ENCODE assay signal across 8 mouse cellular contexts in the genomic region with DNA sequence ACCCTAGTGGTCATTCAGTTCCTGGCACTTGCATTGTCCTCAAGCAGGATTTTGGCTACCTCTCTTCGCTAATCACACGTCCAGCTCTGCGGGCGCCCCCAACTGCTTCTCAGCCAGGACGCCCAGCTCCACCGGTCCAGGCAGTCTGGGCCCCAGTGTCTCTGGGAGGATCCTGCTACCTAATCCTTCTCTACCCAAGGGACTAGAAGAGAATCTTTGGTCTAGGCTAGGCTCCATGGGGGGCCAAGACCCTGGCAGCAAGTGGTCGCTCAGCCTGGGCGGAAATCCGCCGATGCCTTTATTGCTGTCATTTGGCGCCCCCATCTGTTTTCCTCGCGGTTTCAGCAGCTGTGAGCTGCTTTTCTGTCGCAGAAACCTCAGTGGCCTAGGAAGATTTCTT. TPM values are rescaled to one million over a fixed set of nuclear protein-coding genes. Genes with fewer than 3 reads are reported as not detected.
DNase-seq lines count a peak whose midpoint lies in the region; ATAC-seq and TF ChIP-seq lines count a peak whose summit lies in the region.

No protein-coding gene starts in this region.

- H3K4me1 ChIP-seq in kidney, embryonic 14.5 days (ENCODE audit: control insufficient read depth, insufficient read depth, low read length): peaks cover 10% of the 10 kb centered on the region; the same call in 1 of the 2 replicates
- no peaks in the 10 kb centered on the region for H3K4me1 ChIP-seq in embryonic fibroblast, embryonic 13.5 days (ENCODE audit: control insufficient read depth, insufficient read depth, low read length)
- no peaks in the 10 kb centered on the region; the same call in 1 of the 2 replicates for H3K4me1 ChIP-seq in intestine, embryonic 14.5 days (replicated peaks; ENCODE audit: control insufficient read depth, insufficient read depth, low read length)
- peaks cover 3% of the 10 kb centered on the region; the same call in 1 of the 2 replicates for H3K4me1 ChIP-seq in midbrain, embryonic 11.5 days (ENCODE audit: control insufficient read depth, insufficient read depth, low read length)

- H3K4me2 ChIP-seq in kidney, embryonic 14.5 days (replicated peaks; ENCODE audit: low read depth, low read length): peak overlapping the region; percentile 34
- H3K4me2 ChIP-seq in intestine, embryonic 14.5 days (ENCODE audit: low read length): peak overlapping the region; percentile 39
- peak overlapping the region; percentile 21; the same call in 1 of the 2 replicates for H3K4me2 ChIP-seq in midbrain, embryonic 11.5 days

- no peak for DNase-seq in kidney, adult 8-10 months
- DNase-seq in ES-CJ7 (ENCODE audit: low read depth, low spot score): peak; percentile 62
- peak; percentile 87 for DNase-seq in intestine, embryonic 14.5 days (ENCODE audit: low spot score)
- peak; percentile 97 for DNase-seq in midbrain, embryonic 11.5 days (ENCODE audit: low spot score, missing footprints)
- no peak for DNase-seq in spleen, adult 12 weeks (ENCODE audit: low spot score)
- no peak for DNase-seq in spleen, adult 18-20 months

- H3K27me3 ChIP-seq in kidney, embryonic 14.5 days (ENCODE audit: control insufficient read depth, insufficient read depth, low read length): peaks cover 88% of the 10 kb centered on the region
- peaks cover 100% of the 10 kb centered on the region for H3K27me3 ChIP-seq in intestine, embryonic 14.5 days (replicated peaks; ENCODE audit: control insufficient read depth, insufficient read depth, low read length)
- peaks cover 96% of the 10 kb centered on the region for H3K27me3 ChIP-seq in midbrain, embryonic 11.5 days (ENCODE audit: control insufficient read depth, insufficient read depth, low read length)

- H3K27ac ChIP-seq in kidney, embryonic 14.5 days (ENCODE audit: low read depth, low read length): no peak overlapping the region
- no peak overlapping the region for H3K27ac ChIP-seq in embryonic fibroblast, embryonic 13.5 days (ENCODE audit: insufficient read depth, low read length)
- no peak overlapping the region for H3K27ac ChIP-seq in intestine, embryonic 14.5 days (ENCODE audit: low read depth)
- no peak overlapping the region for H3K27ac ChIP-seq in midbrain, embryonic 11.5 days (ENCODE audit: low read depth, low read length)

- no peaks in the 10 kb centered on the region for H3K36me3 ChIP-seq in kidney, embryonic 14.5 days (ENCODE audit: control insufficient read depth, insufficient read depth, low read length)
- H3K36me3 ChIP-seq in intestine, embryonic 14.5 days (ENCODE audit: control insufficient read depth, insufficient read depth, low read length): no peaks in the 10 kb centered on the region
- H3K36me3 ChIP-seq in midbrain, embryonic 11.5 days (ENCODE audit: control insufficient read depth, insufficient read depth, low read length): no peaks in the 10 kb centered on the region

- H3K4me3 ChIP-seq in kidney, embryonic 14.5 days (ENCODE audit: low read length): no peak overlapping the region; the same call in 1 of the 2 replicates
- H3K4me3 ChIP-seq in embryonic fibroblast, embryonic 13.5 days (ENCODE audit: insufficient read depth, low read length): no peak overlapping the region
- peak overlapping the region; percentile 21 for H3K4me3 ChIP-seq in intestine, embryonic 14.5 days (ENCODE audit: low read depth, low read length)
- no peak overlapping the region for H3K4me3 ChIP-seq in midbrain, embryonic 11.5 days (ENCODE audit: low read depth, low read length)

- 0 out of 2 replicates have a peak, but pooled peaks have one; percentile 13 for TF ChIP-seq CTCF in embryonic fibroblast, embryonic 13.5 days (IDR thresholded peaks at IDR 0.05; ENCODE audit: borderline replicate concordance, insufficient read depth, low read length)

- H3K9me3 ChIP-seq in kidney, embryonic 14.5 days (ENCODE audit: control insufficient read depth, low read length): no peaks in the 10 kb centered on the region
- no peaks in the 10 kb centered on the region for H3K9me3 ChIP-seq in intestine, embryonic 14.5 days (ENCODE audit: control insufficient read depth, low read length)
- no peaks in the 10 kb centered on the region for H3K9me3 ChIP-seq in midbrain, embryonic 11.5 days (ENCODE audit: control insufficient read depth, low read length)

- peak; percentile 60 for ATAC-seq in kidney, embryonic 14.5 days (ENCODE audit: low FRiP score, low TSS enrichment)
- no peak for ATAC-seq in intestine, embryonic 14.5 days (replicated peaks; ENCODE audit: low FRiP score, low TSS enrichment, low read depth)
- ATAC-seq in midbrain, embryonic 11.5 days (ENCODE audit: low FRiP score): no peak

- TF ChIP-seq POLR2A in embryonic fibroblast, embryonic 13.5 days (IDR thresholded peaks at IDR 0.05; ENCODE audit: low read depth, low read length): no peak

- WGBS in kidney, embryonic 14.5 days: under 1% methylated on average over 14 of the region's 14 CpGs
- 1% methylated on average over 14 of the region's 14 CpGs for WGBS in intestine, embryonic 14.5 days
- WGBS in midbrain, embryonic 11.5 days: under 1% methylated on average over 14 of the region's 14 CpGs

- no peak overlapping the region for H3K9ac ChIP-seq in kidney, embryonic 14.5 days (ENCODE audit: low read depth, low read length)
- no peak overlapping the region for H3K9ac ChIP-seq in intestine, embryonic 14.5 days (ENCODE audit: low read length)
- H3K9ac ChIP-seq in midbrain, embryonic 11.5 days (ENCODE audit: low read length): no peak overlapping the region

RNA-seq across cellular contexts. Expression of a gene that starts 2.3 kb away (rescaled TPM):
- polyA plus RNA-seq in kidney, embryonic 14.5 days (2014; fragmentation: Nextera tagmentation; extraction: Ambion mirVana): not detected in 2 replicates
- 0.35 and 0.74 TPM in 2 replicates for polyA plus RNA-seq in embryonic fibroblast, embryonic 13.5 days (2011; ENCODE audit: insufficient read length, low read depth, missing spikeins)
- polyA plus RNA-seq in intestine, embryonic 14.5 days (2014; fragmentation: Nextera tagmentation; extraction: Ambion mirVana): not detected in 2 replicates
- 1.5 and 1.9 TPM in 2 replicates for polyA plus RNA-seq in midbrain, embryonic 11.5 days (2014; fragmentation: Nextera tagmentation; extraction: Ambion mirVana)

RNA-seq across cellular contexts. Expression of a gene that starts 6.4 kb away (rescaled TPM):
- polyA plus RNA-seq in kidney, embryonic 14.5 days (2014; fragmentation: Nextera tagmentation; extraction: Ambion mirVana): 0.17 and 0.22 TPM in 2 replicates
- polyA plus RNA-seq in embryonic fibroblast, embryonic 13.5 days (2011; ENCODE audit: insufficient read length, low read depth, missing spikeins): 17.0 and 20.1 TPM in 2 replicates
- polyA plus RNA-seq in intestine, embryonic 14.5 days (2014; fragmentation: Nextera tagmentation; extraction: Ambion mirVana): not detected in 2 replicates
- polyA plus RNA-seq in midbrain, embryonic 11.5 days (2014; fragmentation: Nextera tagmentation; extraction: Ambion mirVana): not detected in 2 replicates

RNA-seq across cellular contexts. Expression of a gene that starts 13.1 kb away (rescaled TPM):
- polyA plus RNA-seq in kidney, embryonic 14.5 days (2014; fragmentation: Nextera tagmentation; extraction: Ambion mirVana): 6.2 and 7.2 TPM in 2 replicates
- 2.3 and 3.7 TPM in 2 replicates for polyA plus RNA-seq in embryonic fibroblast, embryonic 13.5 days (2011; ENCODE audit: insufficient read length, low read depth, missing spikeins)
- 0.24 and 0.34 TPM in 2 replicates for polyA plus RNA-seq in intestine, embryonic 14.5 days (2014; fragmentation: Nextera tagmentation; extraction: Ambion mirVana)
- polyA plus RNA-seq in midbrain, embryonic 11.5 days (2014; fragmentation: Nextera tagmentation; extraction: Ambion mirVana): not detected in 2 replicates

RNA-seq across cellular contexts. Expression of a gene that starts 17.7 kb away (rescaled TPM):
- 54.5 and 56.2 TPM in 2 replicates for polyA plus RNA-seq in kidney, embryonic 14.5 days (2014; fragmentation: Nextera tagmentation; extraction: Ambion mirVana)
- polyA plus RNA-seq in embryonic fibroblast, embryonic 13.5 days (2011; ENCODE audit: insufficient read length, low read depth, missing spikeins): 2.8 and 3.8 TPM in 2 replicates
- polyA plus RNA-seq in intestine, embryonic 14.5 days (2014; fragmentation: Nextera tagmentation; extraction: Ambion mirVana): 3.6 and 4.2 TPM in 2 replicates
- not detected in 2 replicates for polyA plus RNA-seq in midbrain, embryonic 11.5 days (2014; fragmentation: Nextera tagmentation; extraction: Ambion mirVana)

RNA-seq across cellular contexts. Expression of a gene that starts 30.0 kb away (rescaled TPM):
- 45.1 and 45.9 TPM in 2 replicates for polyA plus RNA-seq in kidney, embryonic 14.5 days (2014; fragmentation: Nextera tagmentation; extraction: Ambion mirVana)
- 3.7 and 4.4 TPM in 2 replicates for polyA plus RNA-seq in embryonic fibroblast, embryonic 13.5 days (2011; ENCODE audit: insufficient read length, low read depth, missing spikeins)
- 7.8 and 13.7 TPM in 2 replicates for polyA plus RNA-seq in intestine, embryonic 14.5 days (2014; fragmentation: Nextera tagmentation; extraction: Ambion mirVana)
- polyA plus RNA-seq in midbrain, embryonic 11.5 days (2014; fragmentation: Nextera tagmentation; extraction: Ambion mirVana): not detected in 2 replicates

Comparison
In these comparisons a context has a peak if more than half of its experiments do, and no peak if none do; other contexts are left out.
1. DNase-seq: peak in ES-CJ7 (single experiment), intestine, embryonic 14.5 days (single experiment) and midbrain, embryonic 11.5 days (single experiment); none in kidney, adult 8-10 months (0 of 2), spleen, adult 12 weeks (single experiment) and spleen, adult 18-20 months (0 of 2).
2. RNA of a gene that starts 6.4 kb away (polyA plus RNA-seq): 17.0 to 20.1 TPM in embryonic fibroblast, embryonic 13.5 days; 0.17 to 0.22 TPM in kidney, embryonic 14.5 days, not detected in intestine, embryonic 14.5 days and not detected in midbrain, embryonic 11.5 days; every median in the first group is over 10 times any median in the second.
3. Peak in every context shown above with its lines, with median percentiles within 50 percentile points of each other: H3K4me2 ChIP-seq.